Mouse (Mus musculus): ENCODE results near the gene Gm5431.

DNA sequence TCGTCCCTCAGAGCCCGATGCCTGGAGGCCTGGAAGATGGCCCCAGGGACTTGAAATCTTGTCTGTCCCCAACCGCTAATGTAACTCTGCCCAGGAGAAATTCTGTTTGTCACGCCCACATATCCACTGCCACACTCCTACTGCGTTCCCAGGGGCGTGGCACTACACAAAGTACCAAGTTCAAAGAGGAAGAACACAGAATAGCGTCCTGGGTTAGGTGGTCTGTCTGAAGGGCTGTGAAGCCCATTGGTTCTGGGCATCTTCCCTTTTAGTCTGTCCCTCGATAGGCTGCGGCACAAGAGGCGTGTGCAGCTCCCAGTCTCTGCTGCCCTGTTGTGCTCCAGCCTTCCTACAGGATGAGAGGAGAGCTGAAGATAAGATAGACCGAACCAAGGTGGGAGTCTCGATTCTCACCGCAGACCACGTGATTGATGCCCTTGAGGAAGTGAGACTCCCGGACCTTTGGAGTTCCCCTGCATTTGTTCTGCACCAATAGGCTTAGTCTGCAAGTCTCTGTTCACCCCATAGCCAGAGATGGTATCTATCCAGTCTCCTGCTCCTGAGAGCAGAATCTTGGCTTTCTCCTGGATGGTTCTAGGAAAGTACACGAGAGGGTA is 63.7 kb downstream of the Gm5431 start:
- TF ChIP-seq CTCF (IDR thresholded peaks at IDR 0.05; ENCODE audit: borderline replicate concordance, extremely low read depth, insufficient read depth, insufficient read length) (no peak), POLR2A (IDR thresholded peaks at IDR 0.05; ENCODE audit: borderline replicate concordance, extremely low read depth, insufficient read depth, insufficient read length, poor library complexity, severe bottlenecking) (no peak)

Measured in brain, embryonic 14.5 days (tissue).